Comparison of ENCODE assay signal across 12 mouse cellular contexts in genomic region chr6:34870136-34870535, GRCm38 (mm10). TPM values are rescaled to one million over a fixed set of nuclear protein-coding genes. Genes with fewer than 3 reads are reported as not detected.
DNase-seq lines count a peak whose midpoint lies in the region; ATAC-seq and TF ChIP-seq lines count a peak whose summit lies in the region.
"Had no signal": no experiment of that assay in that cellular context is flagged by ENCODE, and none has a peak within 500 bp of the region (broad histone marks: within the 10 kb centered on the region; RNA-seq: fewer than 3 reads in every experiment).

No protein-coding gene starts in this region.

- H3K36me3 ChIP-seq in lung, embryonic 15.5 days: 0 out of 2 replicates have a peak, but pooled peaks cover 7% of the 10 kb centered on the region
- no peaks in the 10 kb centered on the region for H3K36me3 ChIP-seq in heart, embryonic 16.5 days (ENCODE audit: control insufficient read depth, insufficient read depth)
- H3K36me3 ChIP-seq in liver, embryonic 16.5 days (ENCODE audit: control insufficient read depth, insufficient read depth): no peaks in the 10 kb centered on the region
- no peaks in the 10 kb centered on the region for H3K36me3 ChIP-seq in forebrain, embryonic 15.5 days

- TF ChIP-seq CTCF in gastrocnemius, adult 2 months (IDR thresholded peaks at IDR 0.05): no peak

- H3K27me3 ChIP-seq in lung, embryonic 15.5 days: no peaks in the 10 kb centered on the region
- H3K27me3 ChIP-seq in heart, embryonic 16.5 days (ENCODE audit: control insufficient read depth, insufficient read depth, low read length): no peaks in the 10 kb centered on the region
- H3K27me3 ChIP-seq in liver, embryonic 16.5 days (ENCODE audit: control insufficient read depth, insufficient read depth, low read depth, low read length): no peaks in the 10 kb centered on the region
- no peaks in the 10 kb centered on the region for H3K27me3 ChIP-seq in forebrain, embryonic 15.5 days

- intact Hi-C loops in gastrocnemius, adult 2 months (cut with DNase I): no loop called here

- peak overlapping the region; percentile 86 for H3K4me3 ChIP-seq in gastrocnemius, adult 2 months
- H3K4me3 ChIP-seq in lung, embryonic 15.5 days: no peak overlapping the region
- H3K4me3 ChIP-seq in heart, embryonic 16.5 days (ENCODE audit: low read length): no peak overlapping the region
- H3K4me3 ChIP-seq in liver, embryonic 16.5 days (ENCODE audit: low read depth, low read length): no peak overlapping the region
- H3K4me3 ChIP-seq in forebrain, embryonic 15.5 days: no peak overlapping the region

- no peak overlapping the region for H3K9ac ChIP-seq in lung, embryonic 15.5 days
- H3K9ac ChIP-seq in heart, embryonic 16.5 days (ENCODE audit: low read length): peak overlapping the region; percentile 41; the same call in 1 of the 2 replicates
- peak overlapping the region; percentile 44; the same call in 1 of the 2 replicates for H3K9ac ChIP-seq in liver, embryonic 16.5 days (ENCODE audit: low read depth, low read length)
- H3K9ac ChIP-seq in forebrain, embryonic 15.5 days (replicated peaks): no peak overlapping the region

- H3K27ac ChIP-seq in gastrocnemius, adult 2 months: peak overlapping the region; percentile 96
- H3K27ac ChIP-seq in lung, embryonic 15.5 days: peak overlapping the region; percentile 32; the same call in 1 of the 2 replicates
- H3K27ac ChIP-seq in heart, embryonic 16.5 days (ENCODE audit: low read length): peak overlapping the region; percentile 71
- peak overlapping the region; percentile 61 for H3K27ac ChIP-seq in liver, embryonic 16.5 days (ENCODE audit: low read length)
- H3K27ac ChIP-seq in forebrain, embryonic 15.5 days (replicated peaks): no peak overlapping the region

- H3K9me3 ChIP-seq in lung, embryonic 15.5 days: no peaks in the 10 kb centered on the region
- H3K9me3 ChIP-seq in heart, embryonic 16.5 days (replicated peaks; ENCODE audit: control insufficient read depth, low read length): no peaks in the 10 kb centered on the region
- no peaks in the 10 kb centered on the region for H3K9me3 ChIP-seq in liver, embryonic 16.5 days (replicated peaks; ENCODE audit: control insufficient read depth, low read length)
- no peaks in the 10 kb centered on the region for H3K9me3 ChIP-seq in forebrain, embryonic 15.5 days

- DNase-seq in gastrocnemius, adult 2 months: no peak
- DNase-seq in gastrocnemius, postnatal 4 days (ENCODE audit: low spot score in 2 of 2): no peak
- no peak for DNase-seq in lung, postnatal 10 days
- no peak for DNase-seq in adrenal gland, adult (ENCODE audit: inconsistent age in 2 of 2, low spot score in 1 of 2)

- H3K4me2 ChIP-seq in lung, embryonic 15.5 days: no peak overlapping the region
- H3K4me2 ChIP-seq in heart, embryonic 16.5 days (ENCODE audit: low read depth, low read length): no peak overlapping the region
- H3K4me2 ChIP-seq in liver, embryonic 16.5 days (ENCODE audit: low read depth, low read length): no peak overlapping the region
- H3K4me2 ChIP-seq in forebrain, embryonic 15.5 days (replicated peaks): no peak overlapping the region

- H3K4me1 ChIP-seq in lung, embryonic 15.5 days: peaks cover 72% of the 10 kb centered on the region
- peaks cover 36% of the 10 kb centered on the region for H3K4me1 ChIP-seq in heart, embryonic 16.5 days (ENCODE audit: control insufficient read depth, insufficient read depth, low read length)
- peaks cover 63% of the 10 kb centered on the region for H3K4me1 ChIP-seq in liver, embryonic 16.5 days (ENCODE audit: control insufficient read depth, low read depth, low read length)
- H3K4me1 ChIP-seq in forebrain, embryonic 15.5 days: no peaks in the 10 kb centered on the region

- 75% methylated on average over 5 of the region's 5 CpGs for WGBS in lung, embryonic 15.5 days
- WGBS in heart, embryonic 16.5 days: 68% methylated on average over 5 of the region's 5 CpGs
- WGBS in liver, embryonic 16.5 days (ENCODE audit: insufficient replicate concordance): 46% methylated on average over 5 of the region's 5 CpGs
- 81% methylated on average over 5 of the region's 5 CpGs for WGBS in forebrain, embryonic 15.5 days

- ATAC-seq in lung, embryonic 15.5 days (ENCODE audit: borderline replicate concordance, extremely low read depth, low FRiP score, low TSS enrichment): no peak
- ATAC-seq in heart, embryonic 16.5 days (replicated peaks; ENCODE audit: extremely low read depth, insufficient read depth, low FRiP score): no peak
- ATAC-seq in liver, embryonic 16.5 days (ENCODE audit: low read depth): no peak
- no peak for ATAC-seq in forebrain, embryonic 15.5 days (replicated peaks)
- ATAC-seq: midbrain, embryonic 16.5 days had no signal

RNA-seq across cellular contexts. Expression of gene Tmem140, which starts 7.2 kb away (rescaled TPM):
- total RNA-seq in gastrocnemius, adult 2 months (2021): 10 to 100 TPM; 26.4 to 32.9 TPM
- total RNA-seq in gastrocnemius, postnatal 4 days (2021): 1 to 10 TPM; 8.6 to 9.7 TPM
- polyA plus RNA-seq in lung, embryonic 15.5 days (2015; fragmentation: Nextera tagmentation; extraction: Ambion mirVana): 4.9 and 5.4 TPM in 2 replicates
- polyA plus RNA-seq in heart, embryonic 16.5 days (2015; fragmentation: Nextera tagmentation; extraction: Ambion mirVana): 2.5 TPM in 2 replicates
- 8.8 and 10.0 TPM in 2 replicates for polyA plus RNA-seq in liver, embryonic 16.5 days (2015; fragmentation: Nextera tagmentation; extraction: Ambion mirVana)
- polyA plus RNA-seq in forebrain, embryonic 15.5 days (2015; fragmentation: Nextera tagmentation; extraction: Ambion mirVana): 1.3 and 1.6 TPM in 2 replicates

RNA-seq across cellular contexts. Expression of gene Cyren, which starts 7.7 kb away (rescaled TPM):
- total RNA-seq in gastrocnemius, adult 2 months (2021): 1 to 10 TPM; 2.8 to 3.7 TPM
- total RNA-seq in gastrocnemius, postnatal 4 days (2021): 1 to 10 TPM; 7.9 TPM
- polyA plus RNA-seq in lung, embryonic 15.5 days (2015; fragmentation: Nextera tagmentation; extraction: Ambion mirVana): 21.6 and 22.4 TPM in 2 replicates
- polyA plus RNA-seq in heart, embryonic 16.5 days (2015; fragmentation: Nextera tagmentation; extraction: Ambion mirVana): 9.0 and 9.7 TPM in 2 replicates
- 5.7 and 5.9 TPM in 2 replicates for polyA plus RNA-seq in liver, embryonic 16.5 days (2015; fragmentation: Nextera tagmentation; extraction: Ambion mirVana)
- 11.4 and 13.7 TPM in 2 replicates for polyA plus RNA-seq in forebrain, embryonic 15.5 days (2015; fragmentation: Nextera tagmentation; extraction: Ambion mirVana)

RNA-seq across cellular contexts. Expression of gene Wdr91, which starts 40.5 kb away (rescaled TPM):
- 1 to 10 TPM; 5.2 to 8.0 TPM for total RNA-seq in gastrocnemius, adult 2 months (2021)
- total RNA-seq in gastrocnemius, postnatal 4 days (2021): 10 to 100 TPM; 17.5 to 18.7 TPM
- 15.8 and 17.2 TPM in 2 replicates for polyA plus RNA-seq in lung, embryonic 15.5 days (2015; fragmentation: Nextera tagmentation; extraction: Ambion mirVana)
- 8.3 and 9.5 TPM in 2 replicates for polyA plus RNA-seq in heart, embryonic 16.5 days (2015; fragmentation: Nextera tagmentation; extraction: Ambion mirVana)
- 9.6 and 10.3 TPM in 2 replicates for polyA plus RNA-seq in liver, embryonic 16.5 days (2015; fragmentation: Nextera tagmentation; extraction: Ambion mirVana)
- 11.2 and 12.4 TPM in 2 replicates for polyA plus RNA-seq in forebrain, embryonic 15.5 days (2015; fragmentation: Nextera tagmentation; extraction: Ambion mirVana)

RNA-seq across cellular contexts. Expression of gene Stra8, which starts 49.8 kb away (rescaled TPM):
- not detected for total RNA-seq in gastrocnemius, adult 2 months (2021)
- total RNA-seq in gastrocnemius, postnatal 4 days (2021): not detected
- not detected in 2 replicates for polyA plus RNA-seq in lung, embryonic 15.5 days (2015; fragmentation: Nextera tagmentation; extraction: Ambion mirVana)
- polyA plus RNA-seq in heart, embryonic 16.5 days (2015; fragmentation: Nextera tagmentation; extraction: Ambion mirVana): 0.30 TPM in 1 of 2 replicates, not detected in the other
- not detected in 2 replicates for polyA plus RNA-seq in liver, embryonic 16.5 days (2015; fragmentation: Nextera tagmentation; extraction: Ambion mirVana)
- not detected in 2 replicates for polyA plus RNA-seq in forebrain, embryonic 15.5 days (2015; fragmentation: Nextera tagmentation; extraction: Ambion mirVana)
- total RNA-seq: gastrocnemius, adult 18-20 months had no signal
- polyA plus RNA-seq: brain, embryonic 14.5 days; inflammation-experienced regulatory T-cells, adult 6 months; midbrain, embryonic 16.5 days had no signal

Comparison
In these comparisons a context has a peak if more than half of its experiments do, and no peak if none do; other contexts are left out.
1. H3K9ac ChIP-seq: peak in heart, embryonic 16.5 days (single experiment) and liver, embryonic 16.5 days (single experiment); none in lung, embryonic 15.5 days (single experiment) and forebrain, embryonic 15.5 days (single experiment).